Mouse (Mus musculus) CH12.LX (cell line): ENCODE data around the gene Ankrd34b. TPM values are rescaled to one million over a fixed set of nuclear protein-coding genes. Genes with fewer than 3 reads are reported as not detected.

ENCODE experiments used
- DNase-seq: peaks from one replicate; pipeline ENCODE4 v3.0.0-alpha.2; 2013; ENCODE audit errors: extremely low read depth
- H3K27ac ChIP-seq: 2 replicates; pipeline ENCODE4 v1.5.1; 2012; ENCODE audit warnings: low read depth, mild to moderate bottlenecking, control low read depth, moderate library complexity; ENCODE audit not compliant: insufficient read depth
- H3K27me3 ChIP-seq: replicated peaks from 2 replicates; pipeline ENCODE3; 2012; ENCODE audit warnings: inconsistent platforms
- H3K36me3 ChIP-seq, 2 experiments: replicated peaks in 1 of 2; 2 replicates each; pipeline versions ENCODE3 to v1.6.1; 2012; ENCODE audit warnings: inconsistent platforms in 1 of 2, low read length in 1 of 2, mild to moderate bottlenecking in 1 of 2, mixed read lengths in 1 of 2, moderate library complexity in 1 of 2; ENCODE audit not compliant: control insufficient read depth in 1 of 2, insufficient read depth in 1 of 2
- H3K4me1 ChIP-seq, 2 experiments: 2 replicates each; pipeline ENCODE4 v1.6.1; 2012; ENCODE audit warnings: inconsistent platforms in 1 of 2, moderate library complexity in 1 of 2; ENCODE audit not compliant: insufficient read depth in 2 of 2, control insufficient read depth in 1 of 2
- H3K4me2 ChIP-seq: 2 replicates; pipeline ENCODE4 v1.6.1; 2012; ENCODE audit warnings: low read depth, mild to moderate bottlenecking, control low read depth; ENCODE audit not compliant: poor library complexity, insufficient read depth, severe bottlenecking
- H3K4me3 ChIP-seq, 3 experiments: fragments of 150-350 bp in 1 of 3; sonication (generic) in 1 of 3; replicated peaks in 1 of 3; 2 replicates each; pipeline versions ENCODE3 to v1.5.1; 2011 to 2012; ENCODE audit warnings: low read depth in 2 of 3, low read length in 2 of 3, mild to moderate bottlenecking in 2 of 3, moderate library complexity in 2 of 3, control low read depth in 1 of 3, improper control_type of control experiment in 1 of 3, inconsistent platforms in 1 of 3, mixed read lengths in 1 of 3; ENCODE audit not compliant: poor library complexity in 1 of 3
- H3K79me2 ChIP-seq: replicated peaks from 2 replicates; pipeline ENCODE4 v1.6.1; 2012; ENCODE audit warnings: mild to moderate bottlenecking, moderate library complexity; ENCODE audit not compliant: control insufficient read depth, poor library complexity, insufficient read depth, severe bottlenecking; ENCODE audit errors: extremely low read depth
- H3K9ac ChIP-seq: 2 replicates; pipeline ENCODE4 v1.6.1; 2012; ENCODE audit warnings: low read depth, mild to moderate bottlenecking, control low read depth, moderate library complexity; ENCODE audit not compliant: insufficient read depth
- H3K9me3 ChIP-seq: replicated peaks from 2 replicates; pipeline ENCODE3; 2012; ENCODE audit warnings: low read length, inconsistent platforms, mixed read lengths
- BHLHE40 ChIP-seq: IDR thresholded peaks from 2 replicates; pipeline ENCODE4 v1.6.1; 2011; ENCODE audit warnings: mild to moderate bottlenecking, low read depth, low read length, improper control_type of control experiment
- CHD1 ChIP-seq: IDR thresholded peaks from 2 replicates; pipeline ENCODE4 v1.6.1; 2012; ENCODE audit warnings: low read depth, low read length, improper control_type of control experiment, inconsistent platforms
- CHD2 ChIP-seq: IDR thresholded peaks from 2 replicates; pipeline ENCODE4 v1.6.1; 2011; ENCODE audit warnings: low read length, improper control_type of control experiment
- CTCF ChIP-seq, 2 experiments: IDR thresholded peaks in 1 of 2; conservative IDR thresholded peaks in 1 of 2; 2 replicates each; pipeline ENCODE4 v1.5.1; 2011 to 2012; ENCODE audit warnings: low read depth in 2 of 2, low read length in 2 of 2, improper control_type of control experiment in 1 of 2, inconsistent platforms in 1 of 2, mild to moderate bottlenecking in 1 of 2, moderate library complexity in 1 of 2
- E2F4 ChIP-seq: IDR thresholded peaks from 2 replicates; pipeline ENCODE4 v1.6.1; 2011; ENCODE audit warnings: low read depth, low read length, improper control_type of control experiment; ENCODE audit not compliant: insufficient replicate concordance
- ELF1 ChIP-seq: IDR thresholded peaks from 2 replicates; pipeline ENCODE4 v1.6.1; 2014; ENCODE audit warnings: low read depth, mild to moderate bottlenecking, inconsistent platforms, low read length, improper control_type of control experiment
- EP300 ChIP-seq: IDR thresholded peaks from 2 replicates; pipeline ENCODE4 v1.6.1; 2011; ENCODE audit warnings: low read length, improper control_type of control experiment
- ETS1 ChIP-seq: conservative IDR thresholded peaks from 2 replicates; pipeline ENCODE4 v1.6.1; 2012; ENCODE audit warnings: low read depth, mild to moderate bottlenecking, inconsistent platforms, low read length, improper control_type of control experiment, moderate library complexity
- GABPA ChIP-seq: IDR thresholded peaks from 2 replicates; pipeline ENCODE4 v1.6.1; 2012; ENCODE audit warnings: low read depth, low read length, improper control_type of control experiment, inconsistent platforms; ENCODE audit not compliant: insufficient replicate concordance
- HCFC1 ChIP-seq: IDR thresholded peaks from 2 replicates; pipeline ENCODE4 v1.6.1; 2012; ENCODE audit warnings: low read depth, mild to moderate bottlenecking, inconsistent platforms, low read length, improper control_type of control experiment
- IRF4 ChIP-seq: IDR thresholded peaks from 2 replicates; pipeline ENCODE4 v1.6.1; 2014; ENCODE audit warnings: low read depth, mild to moderate bottlenecking, inconsistent platforms, low read length, improper control_type of control experiment
- JUN ChIP-seq: IDR thresholded peaks from 2 replicates; pipeline ENCODE4 v1.6.1; 2011; ENCODE audit warnings: low read depth, mild to moderate bottlenecking, low read length, improper control_type of control experiment, moderate library complexity; ENCODE audit not compliant: insufficient read depth
- JUND ChIP-seq: conservative IDR thresholded peaks from 2 replicates; pipeline ENCODE4 v1.6.1; 2011; ENCODE audit warnings: low read depth, low read length, improper control_type of control experiment
- KAT2A ChIP-seq: IDR thresholded peaks from 2 replicates; pipeline ENCODE4 v1.6.1; 2012; ENCODE audit warnings: low read length, improper control_type of control experiment, inconsistent platforms; ENCODE audit not compliant: insufficient replicate concordance
- MAFK ChIP-seq: IDR thresholded peaks from 2 replicates; pipeline ENCODE4 v1.6.1; 2011; ENCODE audit warnings: low read length, improper control_type of control experiment; ENCODE audit not compliant: insufficient replicate concordance
- MAX ChIP-seq: IDR thresholded peaks from 2 replicates; pipeline ENCODE4 v1.6.1; 2011; ENCODE audit warnings: low read length, improper control_type of control experiment
- MAZ ChIP-seq: IDR thresholded peaks from 2 replicates; pipeline ENCODE4 v1.6.1; 2012; ENCODE audit warnings: low read depth, mild to moderate bottlenecking, inconsistent platforms, low read length, improper control_type of control experiment, moderate library complexity
- MEF2A ChIP-seq: IDR thresholded peaks from 2 replicates; pipeline ENCODE4 v1.6.1; 2014; ENCODE audit warnings: low read depth, mild to moderate bottlenecking, inconsistent platforms, low read length, improper control_type of control experiment, borderline replicate concordance
- MXI1 ChIP-seq: IDR thresholded peaks from 2 replicates; pipeline ENCODE4 v1.6.1; 2011; ENCODE audit warnings: mild to moderate bottlenecking, low read depth, low read length, improper control_type of control experiment
- MYC ChIP-seq: IDR thresholded peaks from 2 replicates; pipeline ENCODE4 v1.6.1; 2011; ENCODE audit warnings: low read depth, mild to moderate bottlenecking, improper control_type of control experiment, low read length
- NRF1 ChIP-seq: IDR thresholded peaks from 2 replicates; pipeline ENCODE4 v1.6.1; 2014; ENCODE audit warnings: low read depth, mild to moderate bottlenecking, inconsistent platforms, low read length, improper control_type of control experiment, moderate library complexity
- PAX5 ChIP-seq: IDR thresholded peaks from 2 replicates; pipeline ENCODE4 v1.6.1; 2012; ENCODE audit warnings: low read length, inconsistent platforms, mixed read lengths
- POLR2A ChIP-seq: IDR thresholded peaks from 2 replicates; pipeline ENCODE4 v1.6.1; 2011; ENCODE audit warnings: low read depth, mild to moderate bottlenecking, improper control_type of control experiment, low read length
- POLR2AphosphoS2 ChIP-seq: IDR thresholded peaks from 2 replicates; pipeline ENCODE4 v1.6.1; 2011; ENCODE audit warnings: low read depth, low read length, improper control_type of control experiment
- RAD21 ChIP-seq: IDR thresholded peaks from 2 replicates; pipeline ENCODE4 v1.6.1; 2011; ENCODE audit warnings: low read depth, mild to moderate bottlenecking, low read length, improper control_type of control experiment, moderate library complexity
- RCOR1 ChIP-seq: conservative IDR thresholded peaks from 2 replicates; pipeline ENCODE4 v1.6.1; 2012; ENCODE audit warnings: low read depth, mild to moderate bottlenecking, inconsistent platforms, low read length, improper control_type of control experiment
- SMC3 ChIP-seq: IDR thresholded peaks from 2 replicates; pipeline ENCODE4 v1.6.1; 2011; ENCODE audit warnings: low read depth, low read length, improper control_type of control experiment
- TBP ChIP-seq: conservative IDR thresholded peaks from 2 replicates; pipeline ENCODE4 v1.6.1; 2011; ENCODE audit warnings: low read depth, low read length, improper control_type of control experiment
- TCF12 ChIP-seq: IDR thresholded peaks from 2 replicates; pipeline ENCODE4 v1.6.1; 2014; ENCODE audit warnings: low read depth, mild to moderate bottlenecking, inconsistent platforms, low read length, improper control_type of control experiment
- UBTF ChIP-seq: IDR thresholded peaks from 2 replicates; pipeline ENCODE4 v1.6.1; 2012; ENCODE audit warnings: low read depth, mild to moderate bottlenecking, inconsistent platforms, low read length, improper control_type of control experiment, moderate library complexity
- USF2 ChIP-seq: conservative IDR thresholded peaks from 2 replicates; pipeline ENCODE4 v1.6.1; 2011; ENCODE audit warnings: low read depth, low read length, improper control_type of control experiment
- ZC3H11A ChIP-seq: IDR thresholded peaks from 2 replicates; pipeline ENCODE4 v1.6.1; 2012; ENCODE audit warnings: low read depth, mild to moderate bottlenecking, inconsistent platforms, low read length, improper control_type of control experiment
- ZKSCAN1 ChIP-seq: IDR thresholded peaks from 2 replicates; pipeline ENCODE4 v1.6.1; 2012; ENCODE audit warnings: low read depth, inconsistent platforms, low read length, improper control_type of control experiment, borderline replicate concordance
- ZMIZ1 ChIP-seq: IDR thresholded peaks from 2 replicates; pipeline ENCODE4 v1.6.1; 2012; ENCODE audit warnings: low read depth, mild to moderate bottlenecking, inconsistent platforms, low read length, improper control_type of control experiment
- ZNF384 ChIP-seq: IDR thresholded peaks from 2 replicates; pipeline ENCODE4 v1.6.1; 2012; ENCODE audit warnings: low read depth, low read length, improper control_type of control experiment, inconsistent platforms
- dilution Hi-C: fragments of 300-500 bp; cut with MboI; formaldehyde crosslinking; loops from 2 replicates; pipeline ENCODE4 v1.14.3; 2020; ENCODE audit warnings: low sequenced_read_pairs; ENCODE audit not compliant: extremely low pct_unique_long_range_greater_than_20kb, extremely low pct_ligation_motif_present
- in situ Hi-C: fragments of 300-500 bp; cut with MboI; formaldehyde crosslinking; loops from 3 replicates; pipeline ENCODE4 v1.14.3; 2019; ENCODE audit warnings: low sequenced_read_pairs, low pct_ligation_motif_present, low pct_unique_long_range_greater_than_20kb, mixed read lengths
- polyA plus RNA-seq: library from polyadenylated mRNA; unstranded; fragments of >175 nt; gene quantifications from 2 replicates; pipeline ENCODE4 v1.2.1, GENCODE M21; 2012; ENCODE audit warnings: low read depth; ENCODE audit not compliant: insufficient read length
- total RNA-seq, 2 experiments: library from RNA; depleted of rRNA; stranded (reverse); fragments of 300-350 nt in 1 of 2; fragments of >200 nt in 1 of 2; gene quantifications; 2 replicates each; pipeline ENCODE4 v1.2.3; 2012 to 2014

The Ankrd34b gene
- total and polyA plus RNA-seq, 3 experiments: not detected

GRCm38 (mm10) chr13:92483348-92483747, 57.7 kb downstream of the Ankrd34b start (continued):
- TF ChIP-seq MYC (peak; percentile 92), UBTF (no peak), CTCF (conservative IDR thresholded peaks at IDR 0.05 in 1 of 2, IDR thresholded peaks at IDR 0.05 in 1 of 2; ENCODE audit: low read depth in 2 of 2, low read length in 2 of 2) (peak in 1 of 2 experiments; percentile 98; a peak in 3 of 4 replicates), ETS1 (no peak), PAX5 (no peak), ELF1 (no peak)

GRCm38 (mm10) chr13:92483852-92484463, 58.3 kb downstream of the Ankrd34b start, which contains the start of gene Fam151b:
Gene Fam151b, minus strand, starts transcription at chr13:92484015.
- Histone ChIP-seq H3K79me2 (no peaks in the 10 kb centered on the region), H3K4me2 (peak within 1 kb of the TSS; percentile 18; the same call in 1 of the 2 replicates), H3K27ac (no peak within 1 kb of the TSS), H3K36me3 (peaks cover 0 to 10% of the 10 kb centered on the region in 2 experiments), H3K9me3 (no peaks in the 10 kb centered on the region), H3K9ac (peak within 1 kb of the TSS; percentile 45; the same call in 1 of the 2 replicates), H3K4me3 (peak within 1 kb of the TSS; percentile 37 to 54 (median 45)), H3K27me3 (no peaks in the 10 kb centered on the region), H3K4me1 (peaks cover 2 to 9% of the 10 kb centered on the region in 2 experiments; a peak in 2 of 4 replicates)
- in situ Hi-C loops: loop anchor here (10.0 kb wide), 2 partner anchors 129 to 579 kb away; partner anchors contain the start of genes Dhfr and Msh3
- peak; percentile 98 for DNase-seq
- dilution Hi-C loops: no loop called here
- TF ChIP-seq CTCF (conservative IDR thresholded peaks at IDR 0.05 in 1 of 2, IDR thresholded peaks at IDR 0.05 in 1 of 2; ENCODE audit: low read depth in 2 of 2, low read length in 2 of 2): no peak
- no peak for TF ChIP-seq ZKSCAN1
- peak; percentile 54 for TF ChIP-seq TBP
- no peak for TF ChIP-seq JUND
- no peak; the same call in 1 of the 2 replicates for TF ChIP-seq MAX
- peak; percentile 72 for TF ChIP-seq BHLHE40
- TF ChIP-seq EP300: no peak
- peak; percentile 56 for TF ChIP-seq TCF12
- no peak for TF ChIP-seq MAFK
- TF ChIP-seq HCFC1: peak; percentile 79
- peak; percentile 76 for TF ChIP-seq MXI1
- 0 out of 2 replicates have a peak, but pooled peaks have one; percentile 28 for TF ChIP-seq UBTF
- TF ChIP-seq JUN: no peak
- TF ChIP-seq GABPA: no peak
- TF ChIP-seq ELF1: peak; percentile 96
- TF ChIP-seq RCOR1: no peak
- no peak for TF ChIP-seq MAZ
- no peak for TF ChIP-seq ZC3H11A
- TF ChIP-seq POLR2AphosphoS2: 0 out of 2 replicates have a peak, but pooled peaks have one; percentile 33
- no peak for TF ChIP-seq ZNF384
- TF ChIP-seq ZMIZ1: peak; percentile 47; the same call in 1 of the 2 replicates
- peak; percentile 41; the same call in 1 of the 2 replicates for TF ChIP-seq MEF2A
- peak; percentile 92 for TF ChIP-seq POLR2A
- TF ChIP-seq RAD21: no peak
- no peak for TF ChIP-seq MYC
- no peak for TF ChIP-seq E2F4
- no peak for TF ChIP-seq SMC3
- no peak for TF ChIP-seq CHD1
- no peak for TF ChIP-seq PAX5
- no peak for TF ChIP-seq CHD2
- TF ChIP-seq KAT2A: 0 out of 2 replicates have a peak, but pooled peaks have one; percentile 44
- TF ChIP-seq ETS1: 0 out of 2 replicates have a peak, but pooled peaks have one; percentile 10
- TF ChIP-seq IRF4: no peak
- TF ChIP-seq NRF1: peak; percentile 96
- no peak for TF ChIP-seq USF2
